Mouse (Mus musculus): ENCODE measurements around the gene Ghsr. TPM values are rescaled to one million over a fixed set of nuclear protein-coding genes. Genes with fewer than 3 reads are reported as not detected.

Gene Ghsr
- total and polyA plus RNA-seq, 2 experiments from 2014 or later: 0.15 to 0.33 TPM

DNA sequence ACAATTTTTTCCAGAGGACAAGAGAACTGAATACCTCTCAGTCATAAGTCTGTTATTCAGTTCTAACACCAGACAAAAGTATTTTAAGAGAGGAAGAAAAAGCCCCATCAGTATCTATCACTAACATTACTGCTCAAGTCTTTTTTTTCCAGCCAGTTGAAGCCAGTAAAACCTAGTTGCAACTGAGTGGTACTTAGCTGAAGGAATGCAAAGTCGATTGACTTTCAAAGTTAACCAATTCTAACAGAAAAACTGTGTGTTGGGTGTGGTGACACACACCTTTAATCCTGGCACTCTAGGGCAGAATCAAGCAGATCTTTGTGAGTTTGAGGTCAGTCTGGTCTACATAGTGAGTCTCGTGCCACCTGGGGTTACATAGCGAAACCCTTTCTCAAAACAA lies 35.3 kb downstream of the Ghsr start:
- DNase-seq (no peak), ATAC-seq (no peak)
- no peaks in the 10 kb centered on the region for H3K4me1 ChIP-seq (ENCODE audit: insufficient read depth)
- H3K36me3 ChIP-seq (ENCODE audit: insufficient read depth): no peaks in the 10 kb centered on the region
- no peaks in the 10 kb centered on the region for H3K9me3 ChIP-seq (ENCODE audit: low read length)
- H3K4me3 ChIP-seq (ENCODE audit: low read depth, low read length): no peak overlapping the region
- 91% methylated on average over 3 of the region's 3 CpGs for WGBS
- no peak overlapping the region for H3K9ac ChIP-seq
- no peak overlapping the region for H3K27ac ChIP-seq (ENCODE audit: low read depth, low read length)
- H3K4me2 ChIP-seq (ENCODE audit: low read depth): no peak overlapping the region
- no peaks in the 10 kb centered on the region for H3K27me3 ChIP-seq (ENCODE audit: insufficient read depth, low read length)
- no peak for TF ChIP-seq CTCF (IDR thresholded peaks at IDR 0.05; ENCODE audit: low read depth)

DNA sequence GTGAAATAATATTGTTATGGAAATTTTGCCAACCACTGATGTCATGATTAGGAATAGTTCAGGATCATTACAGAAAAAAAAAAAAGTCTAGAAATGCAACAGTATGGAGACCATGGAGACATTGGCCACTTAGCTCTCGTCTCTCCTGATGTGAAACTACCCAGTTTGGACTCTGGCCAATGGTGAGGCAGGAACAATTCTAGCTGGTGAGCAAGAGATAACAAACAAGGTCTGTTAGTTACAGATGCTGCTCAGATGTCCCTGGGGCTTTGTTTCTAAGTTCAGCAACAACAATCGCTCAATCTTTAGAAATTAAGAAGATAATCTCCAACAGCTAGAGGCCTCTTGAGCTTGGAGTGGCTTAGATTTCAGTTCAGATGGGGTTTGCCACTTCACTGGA lies 37.4 kb downstream of the Ghsr start:
- WGBS: 55% methylated on average over 2 of the region's 2 CpGs
- DNase-seq (no peak), ATAC-seq (no peak)
- no peak overlapping the region for H3K27ac ChIP-seq (ENCODE audit: low read depth, low read length)
- no peak overlapping the region for H3K4me3 ChIP-seq (ENCODE audit: low read depth, low read length)
- H3K36me3 ChIP-seq (ENCODE audit: insufficient read depth): no peaks in the 10 kb centered on the region
- H3K4me1 ChIP-seq (ENCODE audit: insufficient read depth): no peaks in the 10 kb centered on the region
- H3K9me3 ChIP-seq (ENCODE audit: low read length): no peaks in the 10 kb centered on the region
- no peak for TF ChIP-seq CTCF (IDR thresholded peaks at IDR 0.05; ENCODE audit: low read depth)
- H3K27me3 ChIP-seq (ENCODE audit: insufficient read depth, low read length): no peaks in the 10 kb centered on the region
- H3K4me2 ChIP-seq (ENCODE audit: low read depth): no peak overlapping the region
- H3K9ac ChIP-seq: no peak overlapping the region

DNA sequence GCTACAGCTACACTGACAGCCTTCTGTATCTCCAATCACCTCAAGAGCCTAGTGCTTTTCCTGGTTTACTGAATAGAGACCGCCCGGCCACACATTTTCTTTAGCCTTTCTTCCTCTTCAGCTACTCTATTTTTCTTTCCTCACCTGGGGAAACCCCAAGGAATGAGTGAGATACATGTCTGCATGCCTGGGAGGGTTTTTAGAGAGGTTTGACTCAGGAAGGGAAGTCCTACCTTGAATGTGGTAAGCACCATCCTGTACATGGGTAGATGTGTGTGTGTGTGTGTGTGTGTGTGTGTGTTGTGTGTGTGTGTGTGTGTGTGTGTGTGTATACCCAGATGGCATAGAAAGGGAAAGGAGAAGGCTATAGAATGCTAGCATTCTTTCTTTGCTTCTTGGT lies 40.1 kb downstream of the Ghsr start:
- 97% methylated on average over 2 of the region's 2 CpGs for WGBS
- Histone ChIP-seq H3K4me1 (ENCODE audit: insufficient read depth) (no peaks in the 10 kb centered on the region), H3K36me3 (ENCODE audit: insufficient read depth) (no peaks in the 10 kb centered on the region), H3K27me3 (ENCODE audit: insufficient read depth, low read length) (no peaks in the 10 kb centered on the region), H3K27ac (ENCODE audit: low read depth, low read length) (no peak overlapping the region), H3K9me3 (ENCODE audit: low read length) (no peaks in the 10 kb centered on the region), H3K9ac (no peak overlapping the region), H3K4me3 (ENCODE audit: low read depth, low read length) (no peak overlapping the region), H3K4me2 (ENCODE audit: low read depth) (no peak overlapping the region)
- TF ChIP-seq CTCF (IDR thresholded peaks at IDR 0.05; ENCODE audit: low read depth): no peak
- ATAC-seq: no peak
- no peak for DNase-seq

GRCm38 (mm10) chr3:27413566-27413965 lies 42.4 kb downstream of the Ghsr start:
- H3K4me1 ChIP-seq (ENCODE audit: insufficient read depth): no peaks in the 10 kb centered on the region
- no peak for DNase-seq
- H3K9ac ChIP-seq: no peak overlapping the region
- TF ChIP-seq CTCF (IDR thresholded peaks at IDR 0.05; ENCODE audit: low read depth): no peak
- no peak overlapping the region for H3K4me2 ChIP-seq (ENCODE audit: low read depth)
- no peak for ATAC-seq
- H3K27me3 ChIP-seq (ENCODE audit: insufficient read depth, low read length): no peaks in the 10 kb centered on the region
- 74% methylated on average over 3 of the region's 3 CpGs for WGBS
- no peaks in the 10 kb centered on the region for H3K9me3 ChIP-seq (ENCODE audit: low read length)
- no peak overlapping the region for H3K4me3 ChIP-seq (ENCODE audit: low read depth, low read length)
- H3K36me3 ChIP-seq (ENCODE audit: insufficient read depth): 0 out of 2 replicates have a peak, but pooled peaks cover under 1% of the 10 kb centered on the region
- H3K27ac ChIP-seq (ENCODE audit: low read depth, low read length): no peak overlapping the region

DNA sequence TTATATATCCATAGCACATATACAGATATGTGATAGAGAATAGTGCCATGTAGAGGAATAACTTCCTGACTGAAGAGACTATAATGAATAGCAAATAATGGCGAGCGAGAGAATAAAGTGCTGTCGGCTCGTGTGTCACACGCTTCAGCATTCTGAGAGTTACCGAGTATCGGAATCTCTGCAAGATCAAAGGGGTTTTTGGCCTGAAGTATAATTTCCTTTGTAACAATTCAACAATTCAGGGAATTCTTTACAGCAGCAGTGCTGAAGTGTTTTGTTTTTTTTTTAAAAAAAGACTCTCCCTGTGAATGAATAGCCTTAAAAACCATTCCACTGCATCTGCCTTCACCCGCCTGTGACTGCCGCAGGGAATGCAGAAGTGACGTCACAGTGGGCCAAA lies 45.6 kb downstream of the Ghsr start:
- Histone ChIP-seq H3K4me2 (ENCODE audit: low read depth) (no peak overlapping the region), H3K4me1 (ENCODE audit: insufficient read depth) (no peaks in the 10 kb centered on the region), H3K27ac (ENCODE audit: low read depth, low read length) (no peak overlapping the region), H3K36me3 (ENCODE audit: insufficient read depth) (peaks cover 3% of the 10 kb centered on the region; the same call in 1 of the 2 replicates), H3K4me3 (ENCODE audit: low read depth, low read length) (no peak overlapping the region), H3K9me3 (ENCODE audit: low read length) (no peaks in the 10 kb centered on the region), H3K9ac (no peak overlapping the region), H3K27me3 (ENCODE audit: insufficient read depth, low read length) (no peaks in the 10 kb centered on the region)
- WGBS: 69% methylated on average over 10 of the region's 10 CpGs
- no peak for TF ChIP-seq CTCF (IDR thresholded peaks at IDR 0.05; ENCODE audit: low read depth)
- DNase-seq: no peak
- no peak for ATAC-seq

GRCm38 (mm10) chr3:27418602-27419001 lies 47.5 kb downstream of the Ghsr start:
- H3K27ac ChIP-seq (ENCODE audit: low read depth, low read length): no peak overlapping the region
- H3K4me3 ChIP-seq (ENCODE audit: low read depth, low read length): no peak overlapping the region
- H3K27me3 ChIP-seq (ENCODE audit: insufficient read depth, low read length): no peaks in the 10 kb centered on the region
- 96% methylated on average over 8 of the region's 8 CpGs for WGBS
- H3K9ac ChIP-seq: no peak overlapping the region
- H3K4me1 ChIP-seq (ENCODE audit: insufficient read depth): no peaks in the 10 kb centered on the region
- peaks cover 3% of the 10 kb centered on the region; the same call in 1 of the 2 replicates for H3K36me3 ChIP-seq (ENCODE audit: insufficient read depth)
- no peak for TF ChIP-seq CTCF (IDR thresholded peaks at IDR 0.05; ENCODE audit: low read depth)
- no peak overlapping the region for H3K4me2 ChIP-seq (ENCODE audit: low read depth)
- H3K9me3 ChIP-seq (ENCODE audit: low read length): no peaks in the 10 kb centered on the region
- DNase-seq: no peak
- no peak for ATAC-seq

- no peak for TF ChIP-seq CTCF (IDR thresholded peaks at IDR 0.05; ENCODE audit: low read depth)
- Histone ChIP-seq H3K4me2 (ENCODE audit: low read depth) (no peak overlapping the region), H3K9me3 (ENCODE audit: low read length) (no peaks in the 10 kb centered on the region), H3K27me3 (ENCODE audit: insufficient read depth, low read length) (no peaks in the 10 kb centered on the region), H3K36me3 (ENCODE audit: insufficient read depth) (peaks cover 8% of the 10 kb centered on the region), H3K4me3 (ENCODE audit: low read depth, low read length) (no peak overlapping the region), H3K9ac (no peak overlapping the region), H3K27ac (ENCODE audit: low read depth, low read length) (no peak overlapping the region), H3K4me1 (ENCODE audit: insufficient read depth) (peaks cover 3% of the 10 kb centered on the region; the same call in 1 of the 2 replicates)
- 73% methylated on average over 12 of the region's 12 CpGs for WGBS
- DNase-seq (no peak), ATAC-seq (no peak)
Observed at GRCm38 (mm10) chr3:27421980-27422379, 50.8 kb downstream of the Ghsr start.

DNA sequence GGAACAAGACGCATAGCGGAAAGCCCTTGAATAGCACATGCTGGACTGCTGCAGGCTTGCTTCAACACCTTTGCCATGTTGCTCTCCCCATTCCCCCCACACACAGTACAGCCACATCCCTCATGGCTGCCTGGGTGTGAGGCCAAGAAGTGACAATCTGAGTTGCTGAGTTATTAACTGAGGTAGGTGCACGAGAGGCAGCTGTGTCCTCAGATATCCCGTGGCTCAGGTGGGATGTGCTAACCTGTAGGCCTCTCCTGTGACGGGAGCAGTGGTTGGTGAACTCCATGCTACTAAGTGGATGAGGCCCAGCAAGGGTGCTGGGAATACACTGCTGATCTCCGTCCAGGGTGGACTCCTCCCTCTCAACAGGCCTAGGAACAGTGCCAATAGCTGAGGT lies 51.4 kb downstream of the Ghsr start:
- H3K4me1 ChIP-seq (ENCODE audit: insufficient read depth): peaks cover 3% of the 10 kb centered on the region; the same call in 1 of the 2 replicates
- no peaks in the 10 kb centered on the region for H3K27me3 ChIP-seq (ENCODE audit: insufficient read depth, low read length)
- no peak overlapping the region for H3K4me2 ChIP-seq (ENCODE audit: low read depth)
- peaks cover 8% of the 10 kb centered on the region for H3K36me3 ChIP-seq (ENCODE audit: insufficient read depth)
- H3K9me3 ChIP-seq (ENCODE audit: low read length): no peaks in the 10 kb centered on the region
- H3K9ac ChIP-seq: no peak overlapping the region
- H3K4me3 ChIP-seq (ENCODE audit: low read depth, low read length): no peak overlapping the region
- no peak overlapping the region for H3K27ac ChIP-seq (ENCODE audit: low read depth, low read length)
- DNase-seq (no peak), ATAC-seq (no peak)
- WGBS: 85% methylated on average over 6 of the region's 6 CpGs
- no peak for TF ChIP-seq CTCF (IDR thresholded peaks at IDR 0.05; ENCODE audit: low read depth)
